Mouse (Mus musculus): ENCODE measurements at regions not wholly inside any gene's neighbourhood (a gene's known extent, or its start where the extent isn't known, plus 50 kb on each side); places are given as distances from the start of the nearest gene placed in this dataset.

DNA sequence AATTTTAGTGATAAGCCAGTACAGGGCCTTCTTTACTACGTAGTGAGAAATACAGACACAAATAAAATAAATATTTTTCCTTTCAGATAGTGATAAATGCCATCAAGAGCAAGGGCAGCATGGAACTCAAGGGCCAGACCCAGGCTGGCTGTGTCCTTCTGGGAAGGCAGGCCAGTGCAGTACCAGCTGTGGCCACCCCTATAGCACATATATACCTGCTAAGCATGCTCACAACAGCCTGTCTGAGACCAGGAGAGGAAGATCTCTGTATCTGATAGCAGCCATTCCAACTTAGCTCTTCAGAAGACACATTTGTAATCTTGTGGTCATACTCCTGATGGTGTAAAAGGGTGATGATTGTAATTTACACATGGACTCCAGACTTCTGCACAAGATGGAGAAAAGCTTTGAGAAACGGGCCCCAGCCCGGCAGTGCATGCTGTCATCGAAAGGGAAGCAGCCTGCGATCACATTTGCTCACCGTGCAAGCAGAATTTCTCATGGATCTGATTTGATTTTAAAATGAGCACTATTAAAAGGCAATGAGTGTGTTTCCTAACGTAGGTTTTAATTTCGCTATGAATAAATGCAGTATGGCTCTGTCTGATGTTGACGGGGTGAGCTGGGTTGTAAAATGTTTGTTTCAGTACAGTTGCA is 335.6 kb downstream of the Tmem38b start:
- no peak for DNase-seq (ENCODE audit: low read depth, low spot score)

DNA sequence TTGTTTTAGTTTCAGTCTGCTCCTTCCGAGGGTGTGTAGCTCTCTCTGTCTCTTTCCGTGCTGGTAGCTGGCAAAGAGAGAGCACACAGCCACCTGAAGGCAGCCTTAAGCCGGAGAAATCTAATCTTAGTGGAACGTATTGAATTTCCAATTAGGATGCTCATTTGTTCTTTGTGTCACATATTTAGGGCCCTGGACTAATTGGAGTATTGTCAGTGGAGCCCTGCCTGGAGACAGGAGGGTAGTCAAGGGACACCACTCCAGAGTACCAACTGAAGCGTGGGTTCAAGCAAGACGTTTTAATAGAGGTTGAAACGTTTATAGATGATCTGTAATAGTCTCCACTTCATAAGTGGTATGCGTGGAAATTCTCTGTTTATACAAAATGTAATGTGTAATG is 336.5 kb downstream of the Tmem38b start:
- DNase-seq (ENCODE audit: low read depth, low spot score) = no peak

DNA sequence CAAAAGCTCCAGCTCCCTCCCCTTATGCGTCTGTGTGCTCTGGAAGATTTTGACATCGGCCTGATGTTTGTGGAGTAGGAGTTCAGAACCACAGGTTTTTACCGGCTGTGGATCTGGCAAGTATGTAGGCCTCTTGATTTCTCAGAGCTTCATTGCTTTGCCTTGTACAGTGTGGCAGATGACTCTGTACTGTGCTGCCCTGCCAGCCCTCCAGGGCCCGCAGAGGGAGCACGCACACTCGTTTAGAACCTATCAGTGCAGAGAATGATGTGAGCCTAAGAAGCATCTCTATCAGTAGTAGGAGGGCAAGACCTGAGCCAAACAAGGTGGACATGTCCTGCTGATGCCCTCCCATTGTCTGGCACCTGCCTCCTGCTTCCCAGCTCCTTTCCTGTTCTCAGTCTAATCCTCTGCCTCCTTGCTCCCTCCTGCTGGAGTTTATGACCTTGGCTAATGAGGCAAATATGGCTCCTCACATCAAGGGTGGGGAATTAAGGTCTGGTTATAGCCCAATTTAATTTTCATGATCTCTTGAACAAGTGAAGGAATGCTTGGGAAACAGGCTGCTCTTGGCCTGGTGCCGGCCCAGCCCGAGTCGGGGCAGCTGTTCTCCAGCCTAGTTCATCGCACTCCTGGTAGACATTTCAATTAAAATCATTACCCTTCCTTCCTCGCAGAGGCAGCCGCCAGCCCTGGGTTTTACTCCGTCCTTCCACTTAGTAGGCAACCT is 344.5 kb downstream of the Tmem38b start:
- no peak for DNase-seq (ENCODE audit: low read depth, low spot score)

DNA sequence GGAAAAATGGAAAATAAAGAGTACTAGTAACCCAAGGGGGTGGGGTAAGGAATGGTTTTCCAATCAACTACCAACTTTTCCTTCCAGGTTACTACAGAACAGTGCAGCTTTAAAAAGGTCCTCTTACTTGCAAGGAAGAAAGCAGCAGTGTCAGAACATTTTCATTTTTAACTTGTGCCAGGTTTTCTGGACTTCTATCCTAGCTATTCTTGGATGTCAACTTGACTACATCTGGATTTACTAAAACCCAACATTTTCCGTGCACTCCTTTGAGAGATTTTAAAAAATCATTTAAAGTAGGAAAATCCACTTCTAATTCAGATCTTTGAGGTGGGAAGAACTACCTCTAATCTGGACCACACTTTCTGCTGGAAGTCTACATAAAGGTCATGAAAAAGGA is 358.4 kb downstream of the Tmem38b start:
- DNase-seq (ENCODE audit: low read depth, low spot score) = no peak

DNA sequence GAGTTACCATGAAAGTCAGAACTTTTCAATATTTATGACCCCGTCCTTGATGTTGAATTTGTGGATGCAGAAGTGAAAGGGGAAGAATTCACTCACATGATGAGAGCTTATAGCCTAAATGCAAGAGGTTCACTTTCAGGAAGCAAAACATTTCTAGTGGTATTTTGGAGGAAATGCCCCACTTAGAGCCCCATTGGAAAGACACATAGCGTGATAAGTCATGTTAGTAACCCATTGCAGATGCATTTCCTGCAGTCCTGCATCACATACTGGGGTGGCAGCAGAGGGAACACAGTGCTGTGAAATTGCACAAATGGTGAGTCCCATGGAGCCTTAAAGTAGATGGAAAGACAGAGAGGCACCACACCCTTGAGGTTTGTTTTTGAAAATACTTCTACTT is 369.9 kb downstream of the Tmem38b start:
- DNase-seq (ENCODE audit: low read depth, low spot score) = no peak

DNA sequence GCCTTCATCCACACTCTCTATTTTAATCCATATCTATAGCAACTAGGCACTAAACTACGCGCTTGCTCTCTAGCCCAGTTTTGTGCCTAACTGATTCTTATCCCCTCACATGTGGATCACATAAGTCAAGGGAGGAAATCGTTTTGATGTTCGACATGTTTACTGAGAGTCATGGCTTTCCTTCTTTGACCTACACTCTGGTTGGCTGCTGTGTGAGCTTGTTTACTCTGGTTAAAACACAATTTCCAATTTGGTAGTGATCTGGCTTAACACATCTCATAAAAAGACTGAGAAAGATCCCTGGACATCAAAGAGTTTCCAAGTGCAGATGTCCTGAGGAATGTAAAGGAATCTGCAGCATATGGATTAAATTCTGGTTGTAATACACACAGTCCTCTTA is 376.6 kb downstream of the Tmem38b start:
- DNase-seq (ENCODE audit: low read depth, low spot score) = no peak

DNA sequence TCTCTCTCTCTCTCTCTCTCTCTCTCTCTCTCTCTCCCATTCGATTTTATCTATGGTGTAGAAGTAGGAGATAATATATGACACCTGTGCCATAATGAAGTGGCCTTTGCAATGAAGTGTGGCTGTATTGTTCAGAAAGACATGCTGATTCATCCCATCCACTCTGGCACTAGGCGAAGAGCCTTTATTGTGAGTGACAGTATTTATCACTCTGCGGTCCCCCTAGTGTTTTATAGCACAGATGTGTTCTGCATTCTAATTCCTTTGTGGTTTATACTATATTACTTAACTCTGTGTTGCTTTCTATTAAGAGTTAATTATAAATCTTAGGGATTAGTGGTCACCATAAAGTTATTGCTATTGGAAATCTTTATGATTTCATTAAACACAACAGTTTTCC is 398.7 kb downstream of the Tmem38b start:
- no peak for DNase-seq (ENCODE audit: low read depth, low spot score)

All from retina, postnatal 7 days (tissue).